Mouse (Mus musculus): ENCODE data around the gene Trim16.
A peak's percentile ranks its signal among the peaks of the same experiment; 100 is the strongest.

Trim16 gene

DNA sequence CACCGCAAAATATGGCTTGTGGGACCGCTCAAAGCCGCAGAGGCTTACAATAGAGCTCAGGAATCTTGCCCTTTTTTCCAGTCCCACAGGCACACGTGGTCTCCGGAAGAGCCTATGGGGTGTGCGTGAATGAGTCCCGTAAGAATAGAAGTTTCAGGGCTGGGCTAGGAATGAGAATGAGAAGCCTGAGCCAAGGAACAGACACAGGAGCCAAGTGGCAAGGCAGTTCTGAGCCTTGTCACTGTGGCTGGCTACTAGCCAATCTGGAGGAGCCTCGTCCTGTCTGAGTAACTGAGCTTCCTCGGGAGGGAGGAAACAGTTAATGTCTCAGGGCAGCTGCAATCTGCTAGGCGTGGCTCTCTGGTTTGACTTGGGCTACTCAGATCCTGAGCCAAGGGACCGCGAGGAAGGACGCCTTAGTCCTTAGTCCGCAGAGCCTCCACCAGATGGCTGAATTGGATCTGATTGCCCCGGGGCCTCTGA, at the start of gene Trim16:
TSS of gene Trim16 (plus strand) at position 173 of the 483 bp plus-strand sequence.
- DNase-seq, result peak; percentile 27

DNA sequence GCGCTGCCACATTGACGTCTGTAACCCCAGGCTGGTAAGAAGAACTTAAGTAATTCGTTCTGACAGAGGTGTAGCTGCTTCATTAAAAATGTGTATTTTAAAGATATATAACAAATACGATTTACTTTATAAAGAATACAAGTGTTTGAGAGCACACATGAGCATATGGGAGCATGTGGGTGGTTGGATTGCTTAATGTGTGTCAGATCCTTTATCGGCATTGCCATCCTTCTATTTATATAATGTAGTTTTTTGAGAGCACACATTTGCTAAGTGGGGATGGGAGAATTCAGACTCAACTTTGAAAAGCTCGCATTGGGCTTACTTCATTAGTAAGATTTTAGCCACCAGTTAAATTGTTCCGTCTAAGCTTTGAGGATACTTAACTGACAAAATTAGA, 43.5 kb upstream of the Trim16 start:
- DNase-seq, result no peak

DNA sequence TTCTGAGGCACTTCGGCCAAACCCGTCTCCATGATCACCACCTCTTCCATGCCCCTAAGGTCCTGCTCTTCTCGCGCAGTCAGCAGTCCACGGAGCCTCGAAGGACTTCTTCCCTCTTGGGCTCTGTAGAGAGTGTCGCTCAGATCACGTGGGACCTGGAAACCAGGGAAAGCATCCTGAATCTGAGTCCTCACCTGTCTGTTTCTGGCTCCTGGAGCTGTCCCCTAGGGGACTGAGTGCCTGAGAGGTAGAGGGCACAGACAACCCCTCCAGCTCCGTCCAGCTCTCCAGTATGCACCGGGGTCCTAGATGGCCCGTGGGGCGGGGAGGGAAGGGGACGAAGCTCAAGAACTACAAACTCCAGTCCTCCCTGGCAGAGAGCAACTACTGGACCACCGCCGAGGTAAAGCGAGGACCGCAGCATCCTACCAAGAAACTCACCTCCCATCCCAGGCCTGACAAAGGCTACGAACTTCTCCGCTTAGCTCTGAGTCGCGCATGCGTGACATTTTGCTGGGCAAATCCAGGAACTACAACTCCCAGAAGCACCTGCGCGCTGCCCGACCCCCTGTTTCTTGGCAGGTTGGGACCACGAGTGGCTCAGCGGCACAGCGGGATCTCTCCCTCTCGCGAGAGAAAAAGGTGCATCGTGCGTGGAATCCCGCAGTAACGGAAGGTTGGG, 31.0 kb upstream of the Trim16 start, which contains the start of gene Zfp286:
TSS of gene Zfp286 (minus strand) at position 528 of the 682 bp plus-strand sequence.
- DNase-seq, result peak; percentile 89

DNA sequence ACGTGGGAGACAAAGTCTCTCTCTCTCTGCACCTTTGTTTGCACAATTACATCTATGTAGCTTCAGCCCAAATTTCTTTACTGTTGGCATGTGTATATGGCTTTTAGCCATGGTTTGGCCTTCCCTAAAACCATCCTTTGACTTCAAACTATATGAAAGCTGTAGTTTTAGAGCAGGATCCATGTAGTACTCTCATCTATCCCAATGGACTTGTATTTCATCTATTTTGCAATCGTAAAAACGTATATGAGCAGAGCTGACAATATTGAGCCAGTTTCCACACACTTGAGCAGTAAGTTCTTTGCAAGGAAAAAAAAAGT, 30.5 kb upstream of the Trim16 start:
- no peak for DNase-seq

DNA sequence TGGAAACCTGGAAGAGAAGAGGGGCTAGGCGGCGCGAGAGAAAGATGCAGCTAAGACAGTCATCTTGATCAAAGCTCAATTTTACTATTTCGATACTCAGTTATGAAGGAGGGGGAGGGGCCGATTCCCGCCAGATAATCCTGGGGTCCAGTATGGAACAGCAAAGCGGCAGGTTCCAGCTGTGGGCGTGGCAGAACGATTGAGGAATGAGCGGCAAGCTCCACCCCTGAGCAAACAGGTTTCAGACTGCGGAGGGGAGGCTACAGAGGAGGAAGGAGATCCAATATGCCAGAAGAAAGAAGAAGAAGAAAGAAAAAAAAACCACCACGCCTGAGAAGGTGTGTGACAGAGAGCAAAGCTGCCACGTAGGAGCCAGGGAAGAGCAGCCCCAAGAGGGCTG, 15.9 kb upstream of the Trim16 start:
- DNase-seq, result no peak

DNA sequence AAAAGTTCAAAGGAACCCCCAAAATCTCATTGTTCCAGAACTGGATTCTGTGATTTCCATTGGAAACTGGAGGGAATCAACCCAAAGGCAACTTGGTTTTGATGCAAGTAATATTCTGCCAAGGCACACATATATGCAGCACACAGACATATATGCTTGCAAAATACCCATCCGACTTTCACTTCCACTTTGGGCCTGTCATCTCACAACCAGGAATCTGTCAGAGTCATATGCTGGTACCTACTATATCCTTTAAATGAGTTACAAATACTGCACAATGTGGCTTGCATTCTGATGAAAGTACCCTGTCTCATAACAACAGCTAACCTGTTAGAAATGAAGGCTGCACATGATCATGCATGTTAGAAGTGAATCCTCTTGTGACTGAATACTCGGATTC, 12.1 kb upstream of the Trim16 start:
- no peak for DNase-seq

DNA sequence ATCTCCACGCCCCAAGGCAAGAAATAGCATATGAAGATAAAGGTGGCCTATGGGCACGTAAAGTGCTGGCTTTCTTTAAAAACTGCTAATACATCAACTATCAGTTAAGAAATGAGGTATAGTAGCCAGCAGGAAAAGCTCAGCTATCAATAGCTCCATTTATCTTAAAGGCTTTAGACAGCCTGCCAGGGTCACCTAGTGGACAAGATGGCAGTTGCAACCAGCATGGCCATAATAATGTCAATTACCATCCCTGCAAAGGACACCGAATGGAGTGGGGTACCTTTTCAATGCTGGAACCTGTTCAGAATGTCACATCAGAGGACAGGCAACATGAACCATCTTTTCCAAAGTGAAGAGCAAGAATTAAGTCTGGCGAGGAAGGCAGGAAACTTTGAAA, 10.8 kb upstream of the Trim16 start:
- peak; percentile 15 for DNase-seq

DNA sequence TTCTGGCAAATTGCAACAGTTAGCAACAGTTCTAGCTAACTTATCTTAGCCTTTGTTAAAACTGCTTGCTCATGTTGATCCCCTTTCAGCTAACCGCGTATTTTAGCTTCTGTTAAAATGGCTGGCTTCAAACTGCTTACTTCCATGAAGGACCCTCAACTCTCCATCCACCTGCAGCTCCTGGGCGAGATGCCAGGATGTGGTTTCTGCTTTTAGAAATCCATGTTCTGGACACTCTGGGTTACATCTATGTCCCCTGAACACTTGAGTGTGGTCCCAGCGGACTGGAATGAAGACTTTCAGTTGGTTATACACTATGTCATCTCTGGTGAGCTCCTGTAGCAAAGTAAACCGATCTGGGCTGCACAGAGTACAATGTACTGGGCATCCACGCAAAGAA, 7.8 kb upstream of the Trim16 start:
- DNase-seq, result no peak

DNA sequence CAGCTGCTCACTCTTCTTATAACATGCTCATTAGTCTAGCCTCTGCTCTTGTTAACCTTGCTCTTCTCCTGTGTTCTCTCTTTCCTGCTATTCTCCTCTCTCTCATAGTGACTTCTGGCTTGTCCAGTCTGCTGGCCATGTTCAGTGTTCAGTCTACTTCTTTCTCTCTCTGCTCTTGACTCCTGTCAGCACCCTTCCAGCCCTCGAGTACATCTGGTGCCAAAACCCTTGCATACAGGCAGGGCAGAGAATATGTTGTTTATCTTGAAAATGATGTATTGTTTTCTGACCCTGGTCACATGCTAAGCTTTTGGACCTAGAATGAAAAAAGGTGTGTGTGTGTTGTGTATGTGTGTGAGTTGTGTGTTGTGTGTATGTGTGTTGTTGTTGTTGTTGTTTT, 6.5 kb upstream of the Trim16 start:
- no peak for DNase-seq

DNA sequence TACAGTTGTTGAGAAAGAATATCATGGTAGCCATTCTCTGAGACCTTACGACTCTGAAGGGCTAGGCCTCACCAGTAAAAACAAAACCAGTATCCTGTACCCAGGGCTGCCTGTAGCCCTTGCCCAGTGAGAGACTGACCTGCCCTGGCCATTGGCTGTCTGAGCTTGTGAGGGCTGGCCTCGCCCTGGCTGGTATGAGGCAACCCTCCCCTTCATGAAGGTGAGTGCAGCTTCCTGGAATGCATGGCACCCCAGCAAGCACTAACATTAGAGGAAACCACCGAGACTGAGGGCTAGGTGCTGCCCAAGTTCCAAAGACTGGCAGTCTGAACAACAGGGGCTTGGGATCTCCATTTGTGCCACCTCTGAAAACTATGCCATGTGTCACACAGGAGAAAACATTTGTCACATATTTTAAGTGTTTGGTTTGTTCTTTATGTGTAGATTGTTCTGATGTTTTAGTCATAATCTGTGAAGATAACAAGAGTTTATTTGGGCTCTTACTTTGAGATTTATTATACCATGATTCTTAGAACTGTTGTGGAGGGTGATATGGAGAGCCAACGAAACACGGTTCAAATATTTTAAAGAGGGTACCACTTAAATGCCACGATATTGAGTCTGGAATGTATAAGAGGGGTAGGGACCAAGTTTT, 5.9 kb upstream of the Trim16 start:
- DNase-seq, result no peak

DNA sequence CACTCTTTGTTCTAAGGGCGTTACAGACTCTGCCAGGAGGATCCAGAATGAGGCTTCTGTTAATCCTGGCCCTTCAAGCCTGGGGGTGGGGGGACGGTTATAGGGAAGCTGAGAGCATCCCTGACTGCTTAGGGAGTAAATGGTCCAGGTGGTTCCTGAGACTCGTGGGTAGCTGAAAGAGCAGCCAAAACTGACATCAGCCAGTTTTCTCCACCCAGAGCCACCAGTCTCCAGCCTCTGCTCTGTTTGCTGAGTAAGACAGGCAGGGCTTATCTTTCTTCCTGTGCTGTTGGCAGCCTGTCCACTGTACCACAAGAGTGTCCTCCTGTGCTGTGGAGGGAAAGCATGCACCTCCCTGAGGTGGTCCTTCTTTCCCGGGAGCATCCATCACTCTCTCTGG, 5.4 kb upstream of the Trim16 start:
- DNase-seq, result no peak

DNA sequence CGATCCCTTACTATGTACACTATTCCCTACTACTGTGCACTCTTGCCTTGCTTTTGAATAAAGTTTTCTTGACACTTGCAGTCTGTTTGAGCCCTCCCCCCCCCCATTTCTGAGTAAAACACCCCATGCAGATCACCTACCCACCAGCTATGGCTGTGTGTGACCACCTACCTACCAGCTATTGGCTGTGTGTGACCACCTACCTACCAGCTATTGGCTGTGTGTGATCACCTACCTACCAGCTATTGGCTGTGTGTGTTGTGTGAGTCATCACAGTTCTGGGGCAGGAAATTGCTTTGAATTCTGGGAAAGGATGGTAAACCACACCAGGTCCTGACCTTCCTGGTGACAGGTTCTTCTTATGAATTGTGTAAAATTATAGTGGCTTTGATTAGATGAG, 4.6 kb upstream of the Trim16 start:
- DNase-seq, result no peak

DNA sequence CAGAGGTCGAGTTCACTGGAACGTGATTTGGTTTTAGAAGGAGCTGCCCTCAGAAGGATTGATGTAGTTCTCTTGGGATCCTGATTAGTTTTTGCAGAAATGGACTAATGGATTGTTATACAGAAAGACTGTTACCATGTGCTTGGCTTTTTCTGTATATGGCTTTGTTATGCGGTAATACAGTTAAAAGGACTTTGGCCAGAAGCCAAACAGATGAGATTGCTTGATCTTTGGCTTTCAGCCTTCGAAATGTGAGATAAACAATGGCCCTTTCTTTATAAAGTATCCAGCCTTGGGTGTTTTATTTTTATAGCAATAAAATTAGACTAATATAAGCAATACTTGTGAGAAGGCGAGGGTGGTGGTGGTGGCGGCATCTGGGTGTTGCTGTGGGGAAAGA, 3.4 kb upstream of the Trim16 start:
- DNase-seq, result no peak

DNA sequence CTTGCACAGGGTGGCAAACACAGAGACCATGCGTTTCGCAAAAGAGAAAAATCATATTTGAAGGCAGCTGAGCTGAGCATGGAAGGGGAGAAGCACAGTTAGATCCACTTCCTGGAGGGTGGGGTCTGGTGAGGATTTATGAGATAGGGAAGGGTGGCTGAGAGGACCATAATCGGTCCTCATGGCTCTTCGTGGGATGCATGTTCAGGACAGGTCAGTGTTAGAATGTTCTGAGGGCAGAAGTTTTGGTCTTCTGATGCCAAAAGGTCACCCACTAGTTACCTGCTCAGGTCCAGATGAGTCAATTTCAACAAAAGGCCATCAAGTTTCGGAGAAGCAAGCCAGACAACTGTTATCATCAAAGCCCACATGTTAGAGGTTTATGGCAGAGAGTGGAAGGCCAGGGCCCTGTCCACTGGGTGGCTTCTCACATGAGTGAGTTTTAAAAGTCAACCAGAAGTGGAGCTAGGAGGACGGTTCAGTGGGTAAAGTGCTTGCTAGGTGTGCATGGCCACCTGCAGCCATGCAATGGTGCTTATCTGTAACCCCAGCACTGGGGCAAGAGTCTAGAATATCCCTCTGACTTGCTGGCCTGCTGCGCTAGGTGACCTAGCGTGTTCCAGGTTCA, 858 bp upstream of the Trim16 start:
- DNase-seq, result no peak

DNA sequence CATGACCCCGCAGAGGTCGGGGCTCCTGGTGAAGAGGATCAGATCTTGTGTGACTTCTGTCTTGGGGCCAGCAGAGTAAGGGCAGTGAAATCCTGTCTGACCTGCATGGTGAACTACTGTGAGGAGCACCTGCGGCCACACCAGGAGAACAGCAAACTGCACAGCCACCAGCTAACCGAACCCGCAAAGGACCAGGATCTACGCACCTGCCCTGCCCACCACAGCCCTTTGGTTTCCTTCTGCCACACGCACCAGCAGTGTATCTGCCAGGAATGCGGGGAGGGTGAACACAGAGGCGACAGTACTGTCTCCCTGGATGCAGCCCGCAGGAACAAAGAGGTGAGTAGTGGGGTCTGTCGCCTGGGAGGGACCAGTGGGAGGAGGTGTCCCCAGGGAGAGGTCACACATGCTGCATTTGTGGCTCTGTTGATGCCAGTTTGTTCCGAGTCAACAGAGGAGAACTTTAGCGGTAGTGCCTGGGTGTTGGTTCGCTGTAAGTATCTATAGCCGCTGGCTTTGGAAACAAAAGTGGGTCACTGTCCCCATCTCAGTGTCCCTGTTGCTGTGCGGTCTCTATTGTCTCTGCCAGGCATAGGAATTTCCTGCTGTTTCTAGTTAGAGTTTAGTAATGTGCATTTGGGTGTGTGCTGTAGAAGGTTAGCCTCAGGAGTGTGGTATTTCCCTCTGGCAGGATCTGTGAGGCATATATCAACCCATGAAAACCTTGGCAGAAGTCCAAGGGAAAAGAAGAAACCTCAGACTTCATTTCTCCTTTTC, 818 bp downstream of the Trim16 start:
- DNase-seq, result no peak

DNA sequence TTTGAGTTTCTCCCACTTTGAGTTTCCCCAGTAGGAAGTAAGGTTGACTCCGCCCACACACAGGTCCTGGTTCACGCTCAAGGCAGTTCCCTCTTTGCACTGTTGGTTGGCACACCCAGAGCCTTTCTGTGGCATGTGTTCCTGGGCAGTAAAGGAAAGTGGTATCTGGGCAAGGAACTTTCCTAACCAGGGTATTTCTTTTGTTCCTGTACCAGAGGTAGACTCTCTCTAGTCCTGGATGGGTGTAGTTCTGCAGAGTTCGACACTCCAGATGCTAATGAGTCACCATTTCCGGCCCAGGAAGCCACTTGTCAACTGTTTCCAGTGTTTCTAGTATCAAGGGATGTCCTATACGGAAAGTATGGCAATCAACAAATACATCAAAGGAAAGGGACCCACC, 1.9 kb downstream of the Trim16 start:
- DNase-seq, result no peak

DNA sequence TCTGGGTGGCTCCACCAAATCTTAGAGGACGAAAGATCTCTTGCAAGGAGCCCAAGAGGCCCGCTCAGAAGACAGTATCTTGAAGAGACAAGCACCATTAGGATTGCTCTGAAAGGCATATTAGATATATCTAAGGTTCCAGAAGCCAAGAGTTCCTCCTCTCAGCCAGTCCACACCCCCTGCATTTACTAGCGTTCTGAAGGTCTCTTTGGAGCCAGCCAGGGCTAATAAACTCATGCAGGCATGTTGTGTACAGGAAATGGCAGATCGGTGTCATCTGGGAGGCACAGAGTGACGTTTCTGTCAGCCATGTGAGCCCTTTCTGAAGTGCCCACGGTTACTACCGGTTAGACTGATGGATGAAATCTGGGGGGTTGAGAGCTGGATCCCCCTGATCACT, 4.2 kb downstream of the Trim16 start:
- DNase-seq, result no peak

DNA sequence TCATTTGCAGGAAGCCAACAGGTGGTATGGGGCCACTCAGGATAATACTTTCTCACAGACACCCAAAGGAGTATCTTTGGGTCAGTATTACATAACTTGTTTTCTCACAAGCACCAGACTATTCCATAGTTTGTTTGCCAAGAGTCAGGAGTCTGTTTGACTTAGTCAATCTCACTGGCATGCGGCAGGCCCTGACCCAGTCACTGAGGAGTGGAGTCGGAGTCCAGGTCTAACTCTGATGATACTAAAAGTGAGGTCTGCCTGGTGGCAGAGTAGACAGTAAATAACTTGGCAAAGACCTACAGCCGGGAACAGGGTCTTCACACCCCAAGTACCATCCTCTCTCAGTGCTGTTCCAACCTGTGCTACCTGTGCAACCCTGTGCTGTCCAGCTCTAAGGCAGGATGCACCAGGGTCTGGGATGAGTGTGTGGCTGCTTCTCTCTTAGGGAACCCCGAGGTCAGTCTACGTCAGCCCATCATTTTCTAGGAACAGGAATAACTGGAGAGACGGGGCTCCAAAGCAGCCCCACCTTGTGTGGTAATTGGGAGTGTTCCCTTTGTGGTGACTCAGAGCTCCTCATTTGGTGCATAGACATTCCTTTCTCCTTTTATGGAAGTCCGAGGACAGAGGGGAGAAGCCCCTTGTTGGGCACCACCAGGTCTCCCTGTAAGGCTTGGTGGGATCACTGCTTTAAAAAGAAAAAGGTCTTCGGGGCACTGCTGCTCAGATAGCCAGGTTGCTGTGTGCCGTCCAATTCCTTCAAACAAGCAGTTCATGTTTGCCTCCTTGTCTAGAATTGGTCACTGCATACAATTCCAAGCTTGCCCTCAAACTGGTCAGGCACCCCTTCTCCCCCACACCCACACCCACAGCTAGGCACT, 5.4 kb downstream of the Trim16 start:
- DNase-seq, result no peak

DNA sequence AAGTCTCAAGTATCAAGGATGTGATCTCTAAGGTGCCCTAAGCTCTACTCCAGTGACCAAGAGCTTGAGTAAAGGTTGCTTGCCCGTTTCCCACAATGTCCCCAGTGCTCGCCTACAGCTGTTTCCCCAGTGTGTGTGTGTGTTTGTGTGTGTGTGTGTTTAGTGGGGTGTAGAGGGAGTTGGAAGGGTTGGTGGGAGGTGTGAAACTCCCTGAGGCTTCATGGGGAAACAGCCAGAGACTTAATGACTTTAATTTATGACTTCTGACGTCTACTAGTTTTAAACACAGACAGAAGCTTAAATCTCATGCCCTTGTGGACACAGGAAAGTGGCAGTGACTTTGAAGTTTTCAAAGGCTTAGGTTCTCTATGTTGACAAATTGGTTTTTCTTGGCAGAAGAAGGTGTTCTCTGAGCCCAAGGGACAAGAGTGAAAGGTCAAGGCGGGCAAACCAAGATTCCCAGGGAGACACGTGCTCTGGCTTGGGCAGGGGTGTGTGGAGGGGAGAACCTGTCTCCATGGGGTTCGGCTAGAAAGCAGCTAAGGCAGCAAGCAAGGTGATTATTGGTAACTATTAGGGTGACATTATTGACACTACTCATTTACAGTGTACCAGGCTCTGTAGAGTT, 6.2 kb downstream of the Trim16 start:
- DNase-seq, result no peak

DNA sequence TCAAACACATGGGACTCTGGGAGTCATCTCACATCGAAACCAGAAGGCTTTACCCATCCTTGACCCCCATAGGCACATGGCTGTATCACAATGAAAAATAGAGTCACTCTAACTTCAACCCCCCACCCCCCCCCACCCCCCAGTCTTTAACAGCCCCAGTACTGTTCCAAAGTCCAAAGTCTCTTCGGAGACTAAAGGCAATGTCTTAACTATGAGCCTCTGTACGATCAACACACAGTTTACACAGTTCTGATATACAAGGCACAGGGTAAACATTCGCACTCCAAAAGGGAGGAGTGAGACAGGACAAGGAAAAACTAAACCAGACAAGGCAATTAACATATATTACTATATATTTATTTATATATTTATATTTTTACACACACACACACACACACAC, 7.1 kb downstream of the Trim16 start:
- no peak for DNase-seq

DNA sequence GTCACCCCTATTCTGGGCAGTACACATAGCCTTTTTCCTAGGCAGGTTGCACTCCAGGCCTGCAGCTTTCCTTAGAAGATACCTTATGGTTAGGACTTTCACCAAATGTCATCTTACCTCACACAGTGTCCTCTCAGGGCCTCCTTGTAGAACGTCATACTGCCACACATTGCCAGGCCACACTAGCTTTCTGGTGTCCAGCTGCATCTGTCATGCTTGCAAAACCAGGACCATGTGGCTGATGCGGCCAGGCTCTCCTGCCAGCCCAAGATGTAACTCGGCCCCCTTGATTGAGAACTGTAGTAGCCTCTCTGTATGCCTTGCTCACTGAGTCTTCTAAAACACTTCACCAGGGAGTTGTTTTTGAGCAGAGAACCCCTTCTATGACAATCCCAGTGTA, 7.9 kb downstream of the Trim16 start:
- DNase-seq, result no peak

DNA sequence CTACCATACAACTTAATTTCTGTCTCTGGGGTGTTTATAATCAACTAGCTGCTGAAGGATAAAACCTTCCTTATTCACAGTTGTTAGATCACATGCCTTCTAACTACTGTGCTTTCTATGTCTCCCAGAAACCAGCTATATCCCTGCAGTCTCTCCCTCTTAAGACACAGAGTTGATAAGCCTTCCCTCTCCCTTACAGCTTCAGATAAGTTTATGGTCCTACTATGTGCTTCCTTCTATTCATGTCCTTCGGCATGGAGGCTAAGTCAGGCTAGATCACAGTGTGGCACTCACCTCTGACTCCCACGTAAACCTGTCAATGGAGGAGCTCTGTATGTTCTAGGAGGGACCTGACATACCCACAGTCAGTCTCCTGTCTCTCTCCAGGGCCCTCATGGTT, 10.4 kb downstream of the Trim16 start:
- no peak for DNase-seq

All from cerebellum, adult 9-10 months (tissue).